Comparison of ENCODE assay signal across 10 mouse cellular contexts in genomic region chr11:75687343-75687993, GRCm38 (mm10). TPM values are rescaled to one million over a fixed set of nuclear protein-coding genes. Genes with fewer than 3 reads are reported as not detected.
DNase-seq lines count a peak whose midpoint lies in the region; ATAC-seq and TF ChIP-seq lines count a peak whose summit lies in the region.
"Had no signal": no experiment of that assay in that cellular context is flagged by ENCODE, and none has a peak within 500 bp of the region (broad histone marks: within the 10 kb centered on the region; RNA-seq: fewer than 3 reads in every experiment).

No protein-coding gene starts in this region.

- H3K4me2 ChIP-seq in liver, embryonic 11.5 days = no peak overlapping the region
- peak overlapping the region; percentile 49 for H3K4me2 ChIP-seq in myocyte (ENCODE audit: low read depth)

- DNase-seq in liver, adult 2 months (ENCODE audit: extremely low read depth, low read depth, low spot score) = peak; percentile 79
- no peak for DNase-seq in liver, embryonic 11.5 days (ENCODE audit: low spot score)
- no peak for DNase-seq in MEL (ENCODE audit: low read depth, low spot score)
- DNase-seq in fibroblast of lung, adult 2 months (ENCODE audit: low read depth) = peak; percentile 12
- no peak for DNase-seq in B cell, adult 2 months
- DNase-seq: cerebellum, postnatal 10 days had no signal

- H3K27ac ChIP-seq in liver, adult 2 months (replicated peaks; ENCODE audit: insufficient read depth, low read depth, low read length) = peak overlapping the region; percentile 58
- H3K27ac ChIP-seq in liver, embryonic 11.5 days (ENCODE audit: low read depth, low read length) = no peak overlapping the region
- no peak overlapping the region for H3K27ac ChIP-seq in MEL (ENCODE audit: control insufficient read depth, low read depth, low read length)
- H3K27ac ChIP-seq: heart, embryonic 10.5 days; liver, embryonic 14.5 days had no signal

- no peak for TF ChIP-seq POLR2A in liver, adult 2 months (IDR thresholded peaks at IDR 0.05; ENCODE audit: extremely low read depth, insufficient read depth, low read length)
- TF ChIP-seq POLR2A in MEL (IDR thresholded peaks at IDR 0.05; ENCODE audit: control insufficient read depth in 1 of 2, insufficient read depth in 1 of 2, low read depth in 1 of 2, low read length in 2 of 2, poor library complexity in 1 of 2) (no peak), myocyte (IDR thresholded peaks at IDR 0.05; ENCODE audit: insufficient read length, low read depth) (no peak)

- H3K79me2 ChIP-seq in liver, adult 2 months (ENCODE audit: control insufficient read depth, insufficient read depth, low read length) = peaks cover 49% of the 10 kb centered on the region; the same call in 1 of the 2 replicates
- H3K79me2 ChIP-seq in MEL (ENCODE audit: control insufficient read depth, insufficient read depth, low read length, poor library complexity) (peaks cover 53% of the 10 kb centered on the region), myocyte (ENCODE audit: control insufficient read depth, insufficient read depth) (peaks cover 91% of the 10 kb centered on the region)

- H3ac ChIP-seq in myocyte (ENCODE audit: control insufficient read depth, insufficient read length) = no peak overlapping the region

- H3K27me3 ChIP-seq in liver, adult 2 months (ENCODE audit: control insufficient read depth, insufficient read depth, low read length) = no peaks in the 10 kb centered on the region
- no peaks in the 10 kb centered on the region for H3K27me3 ChIP-seq in liver, embryonic 11.5 days (replicated peaks; ENCODE audit: control insufficient read depth, insufficient read depth, low read length)
- H3K27me3 ChIP-seq in MEL (ENCODE audit: control insufficient read depth in 1 of 2, insufficient read depth in 2 of 2, low read length in 2 of 2) (no peaks in the 10 kb centered on the region), myocyte (ENCODE audit: control insufficient read depth, insufficient read depth, insufficient read length) (no peaks in the 10 kb centered on the region)

- 43% methylated on average over 2 of the region's 2 CpGs for WGBS in liver, adult 2 months
- 33% methylated on average over 2 of the region's 2 CpGs for WGBS in liver, embryonic 11.5 days

- no peak for TF ChIP-seq EP300 in MEL (IDR thresholded peaks at IDR 0.05; ENCODE audit: low read depth in 1 of 2, low read length in 2 of 2)

- no peak overlapping the region for H3K4me3 ChIP-seq in liver, adult 2 months (ENCODE audit: insufficient read depth, low read depth, low read length)
- no peak overlapping the region for H3K4me3 ChIP-seq in liver, embryonic 11.5 days (ENCODE audit: low read depth, low read length)
- H3K4me3 ChIP-seq in MEL (ENCODE audit: control insufficient read depth in 1 of 2, insufficient read depth in 1 of 2, low read depth in 2 of 2, low read length in 2 of 2) = no peak overlapping the region
- no peak overlapping the region for H3K4me3 ChIP-seq in myocyte
- H3K4me3 ChIP-seq: heart, embryonic 10.5 days had no signal

- TF ChIP-seq RAD21 in MEL (IDR thresholded peaks at IDR 0.05; ENCODE audit: low read depth, low read length) = no peak

- H3K9ac ChIP-seq in liver, adult 2 months (ENCODE audit: low read depth, low read length) = no peak overlapping the region
- H3K9ac ChIP-seq in liver, embryonic 11.5 days (ENCODE audit: low read depth, low read length) = no peak overlapping the region
- no peak overlapping the region for H3K9ac ChIP-seq in MEL (ENCODE audit: control insufficient read depth, low read depth, low read length, poor library complexity, severe bottlenecking)
- H3K9ac ChIP-seq: liver, embryonic 14.5 days had no signal

- peaks cover 10% of the 10 kb centered on the region for H3K36me3 ChIP-seq in liver, adult 2 months (ENCODE audit: control insufficient read depth, insufficient read depth, low read length)
- H3K36me3 ChIP-seq in liver, embryonic 11.5 days (ENCODE audit: control insufficient read depth, insufficient read depth, low read length) = peaks cover 25% of the 10 kb centered on the region
- H3K36me3 ChIP-seq in MEL (ENCODE audit: control insufficient read depth in 1 of 2, insufficient read depth in 2 of 2, low read length in 2 of 2) (peaks cover 6 to 32% of the 10 kb centered on the region in 2 experiments), myocyte (ENCODE audit: control insufficient read depth, insufficient read depth) (peaks cover 25% of the 10 kb centered on the region)

- H3K4me1 ChIP-seq in liver, adult 2 months (ENCODE audit: control insufficient read depth, insufficient read depth, low read length) = peaks cover 23% of the 10 kb centered on the region
- H3K4me1 ChIP-seq in liver, embryonic 11.5 days (replicated peaks; ENCODE audit: control insufficient read depth, insufficient read depth, low read length) = peaks cover 5% of the 10 kb centered on the region; the same call in 1 of the 2 replicates
- H3K4me1 ChIP-seq in MEL (ENCODE audit: control insufficient read depth in 1 of 2, insufficient read depth in 2 of 2, low read length in 2 of 2) = no peaks in the 10 kb centered on the region

- no peak for TF ChIP-seq CTCF in liver, adult 2 months (IDR thresholded peaks at IDR 0.05; ENCODE audit: low read depth, low read length)
- no peak for TF ChIP-seq CTCF in MEL (IDR thresholded peaks at IDR 0.05 in 2 of 3, conservative IDR thresholded peaks at IDR 0.05 in 1 of 3; ENCODE audit: control insufficient read depth in 1 of 3, insufficient read depth in 1 of 3, low read depth in 2 of 3, low read length in 3 of 3, poor library complexity in 1 of 3, severe bottlenecking in 1 of 3)

- no peaks in the 10 kb centered on the region for H3K9me3 ChIP-seq in liver, embryonic 11.5 days (ENCODE audit: control insufficient read depth, low read length)
- H3K9me3 ChIP-seq in MEL (replicated peaks; ENCODE audit: insufficient read depth, low read length) = no peaks in the 10 kb centered on the region
- H3K9me3 ChIP-seq: heart, embryonic 10.5 days had no signal

- ATAC-seq in liver, embryonic 11.5 days (replicated peaks; ENCODE audit: low FRiP score) = no peak
- ATAC-seq in CD4-positive, CD25-positive, alpha-beta regulatory T cell, adult 4 months = no peak

TF ChIP-seq in MEL, 35 proteins besides CTCF, POLR2A, EP300 and RAD21:
- TF ChIP-seq HCFC1 (IDR thresholded peaks at IDR 0.05; ENCODE audit: low read depth, low read length) (no peak), ZNF384 (IDR thresholded peaks at IDR 0.05; ENCODE audit: low read depth, low read length) (peak; percentile 50; the same call in 1 of the 2 replicates), KAT2A (conservative IDR thresholded peaks at IDR 0.05; ENCODE audit: low read depth, low read length) (no peak)
TF ChIP-seq in MEL: peak in this region for 1.

TF ChIP-seq in myocyte, 11 proteins besides CTCF, POLR2A, EP300 and RAD21 (continues in another document):
- TF ChIP-seq REST (IDR thresholded peaks at IDR 0.05; ENCODE audit: insufficient read depth, insufficient read length) (no peak), MYOD1 (IDR thresholded peaks at IDR 0.05; ENCODE audit: control insufficient read depth in 1 of 3, insufficient read length in 2 of 3, low read depth in 2 of 3) (no peak), SRF (IDR thresholded peaks at IDR 0.05; ENCODE audit: control insufficient read depth, insufficient read length, low read depth) (no peak), MAX (IDR thresholded peaks at IDR 0.05; ENCODE audit: low read depth) (no peak), CEBPB (IDR thresholded peaks at IDR 0.05; ENCODE audit: insufficient read depth, poor library complexity, severe bottlenecking) (no peak), TCF3 (IDR thresholded peaks at IDR 0.05; ENCODE audit: insufficient read length, low read depth) (no peak), E2F4 (IDR thresholded peaks at IDR 0.05; ENCODE audit: insufficient read depth) (no peak), POLR2AphosphoS2 (IDR thresholded peaks at IDR 0.05; ENCODE audit: insufficient read length, low read depth) (no peak)

RNA-seq across cellular contexts. Expression of gene Crk, which starts 8.4 kb away (rescaled TPM):
- total RNA-seq in liver, adult 2 months (2014; rRNA removed) = 50.5 and 51.1 TPM in 2 replicates
- 47.7 and 57.5 TPM in 2 replicates for polyA plus RNA-seq in liver, adult 2 months (2012; rRNA removed)
- polyA plus RNA-seq in liver, embryonic 11.5 days (2014; fragmentation: Nextera tagmentation; extraction: Ambion mirVana) = 70.4 and 71.1 TPM in 2 replicates
- 68.0 and 68.4 TPM in 2 replicates for total RNA-seq in MEL (2012; rRNA removed)
- polyA plus RNA-seq in MEL (2012; ENCODE audit: insufficient read depth in 1 of 2, insufficient read length in 2 of 2, low read depth in 1 of 2, low replicate concordance in 2 of 2, missing spikeins in 1 of 2) = 10 to 100 TPM; 33.8 to 66.2 TPM
- 34.5 TPM for polyA plus RNA-seq in myocyte (2012; fragmentation: generic; extraction: Trizol)
- polyA plus RNA-seq in CD4-positive, CD25-positive, alpha-beta regulatory T cell, adult 4 months (2017; shearing (Covaris generic)) = 10 to 100 TPM; 10.4 to 15.3 TPM

RNA-seq across cellular contexts. Expression of gene Myo1c, which starts 37.2 kb away (rescaled TPM):
- 15.6 and 17.9 TPM in 2 replicates for total RNA-seq in liver, adult 2 months (2014; rRNA removed)
- 17.0 and 21.5 TPM in 2 replicates for polyA plus RNA-seq in liver, adult 2 months (2012; rRNA removed)
- polyA plus RNA-seq in liver, embryonic 11.5 days (2014; fragmentation: Nextera tagmentation; extraction: Ambion mirVana) = 37.4 and 41.9 TPM in 2 replicates
- 27.0 and 33.2 TPM in 2 replicates for total RNA-seq in MEL (2012; rRNA removed)
- polyA plus RNA-seq in MEL (2012; ENCODE audit: insufficient read depth in 1 of 2, insufficient read length in 2 of 2, low read depth in 1 of 2, low replicate concordance in 2 of 2, missing spikeins in 1 of 2) (10 to 100 TPM in 1 of 2 experiments, not detected in 1; 45.6 TPM), myocyte (2012; fragmentation: generic; extraction: Trizol) (177 TPM)
- polyA plus RNA-seq in CD4-positive, CD25-positive, alpha-beta regulatory T cell, adult 4 months (2017; shearing (Covaris generic)) = 10 to 100 TPM; 16.2 to 30.4 TPM

RNA-seq across cellular contexts. Expression of gene Ywhae, which starts 45.2 kb away (rescaled TPM):
- 74.6 and 87.7 TPM in 2 replicates for total RNA-seq in liver, adult 2 months (2014; rRNA removed)
- 90.7 and 96.7 TPM in 2 replicates for polyA plus RNA-seq in liver, adult 2 months (2012; rRNA removed)
- 710 and 755 TPM in 2 replicates for polyA plus RNA-seq in liver, embryonic 11.5 days (2014; fragmentation: Nextera tagmentation; extraction: Ambion mirVana)
- 303 and 356 TPM in 2 replicates for total RNA-seq in MEL (2012; rRNA removed)
- 100 to 1,000 TPM; 755 to 855 TPM for polyA plus RNA-seq in MEL (2012; ENCODE audit: insufficient read depth in 1 of 2, insufficient read length in 2 of 2, low read depth in 1 of 2, low replicate concordance in 2 of 2, missing spikeins in 1 of 2)
- 612 TPM for polyA plus RNA-seq in myocyte (2012; fragmentation: generic; extraction: Trizol)
- polyA plus RNA-seq in CD4-positive, CD25-positive, alpha-beta regulatory T cell, adult 4 months (2017; shearing (Covaris generic)) = 100 to 1,000 TPM; 395 to 413 TPM

RNA-seq across cellular contexts. Expression of gene Inpp5k, which starts 56.7 kb away (rescaled TPM):
- total RNA-seq in liver, adult 2 months (2014; rRNA removed) = 12.3 and 13.4 TPM in 2 replicates
- 12.2 and 17.2 TPM in 2 replicates for polyA plus RNA-seq in liver, adult 2 months (2012; rRNA removed)
- 21.9 and 22.2 TPM in 2 replicates for polyA plus RNA-seq in liver, embryonic 11.5 days (2014; fragmentation: Nextera tagmentation; extraction: Ambion mirVana)
- 15.2 and 16.4 TPM in 2 replicates for total RNA-seq in MEL (2012; rRNA removed)
- polyA plus RNA-seq in MEL (2012; ENCODE audit: insufficient read depth in 1 of 2, insufficient read length in 2 of 2, low read depth in 1 of 2, low replicate concordance in 2 of 2, missing spikeins in 1 of 2) (10 to 100 TPM in 1 of 2 experiments, not detected in 1; 28.7 TPM), myocyte (2012; fragmentation: generic; extraction: Trizol) (20.7 TPM)
- 100 to 1,000 TPM; 123 to 160 TPM for polyA plus RNA-seq in CD4-positive, CD25-positive, alpha-beta regulatory T cell, adult 4 months (2017; shearing (Covaris generic))

Comparison
In these comparisons a context has a peak if more than half of its experiments do, and no peak if none do; other contexts are left out.
1. DNase-seq: peak in liver, adult 2 months (single experiment) and fibroblast of lung, adult 2 months (single experiment); none in liver, embryonic 11.5 days (single experiment), MEL (single experiment) and B cell, adult 2 months (0 of 2).